Mouse (Mus musculus): ENCODE data around the gene Asb10. TPM values are rescaled to one million over a fixed set of nuclear protein-coding genes. Genes with fewer than 3 reads are reported as not detected.
A peak's percentile ranks its signal among the peaks of the same experiment; 100 is the strongest.

Gene Asb10
- total and polyA plus RNA-seq, 3 experiments: 0.12 to 0.32 TPM; not detected in 1

- TF ChIP-seq MYC (IDR thresholded peaks at IDR 0.05; ENCODE audit: low read depth, low read length) (no peak), TBP (IDR thresholded peaks at IDR 0.05; ENCODE audit: low read depth, low read length) (peak; percentile 68), POLR2AphosphoS5 (IDR thresholded peaks at IDR 0.05; ENCODE audit: borderline replicate concordance, low read depth, low read length) (no peak)
Measured at GRCm38 (mm10) chr5:24542643-24543042, 1.9 kb upstream of the Asb10 start (continued).

- H3K4me3 ChIP-seq (ENCODE audit: control insufficient read depth in 1 of 2, insufficient read depth in 1 of 2, low read depth in 2 of 2, low read length in 2 of 2): no peak overlapping the region
- no peaks in the 10 kb centered on the region for H3K79me2 ChIP-seq (ENCODE audit: control insufficient read depth, insufficient read depth, low read length, poor library complexity)
- peaks cover 0 to 8% of the 10 kb centered on the region in 2 experiments; a peak in 2 of 4 replicates for H3K4me1 ChIP-seq (ENCODE audit: control insufficient read depth in 1 of 2, insufficient read depth in 2 of 2, low read length in 2 of 2)
- DNase-seq (ENCODE audit: low read depth, low spot score): no peak
- no peak overlapping the region for H3K27ac ChIP-seq (ENCODE audit: control insufficient read depth, low read depth, low read length)
- H3K36me3 ChIP-seq (ENCODE audit: control insufficient read depth in 1 of 2, insufficient read depth in 2 of 2, low read length in 2 of 2): no peaks in the 10 kb centered on the region
- H3K9ac ChIP-seq (ENCODE audit: control insufficient read depth, low read depth, low read length, poor library complexity, severe bottlenecking): no peak overlapping the region
- no peaks in the 10 kb centered on the region for H3K9me3 ChIP-seq (replicated peaks; ENCODE audit: insufficient read depth, low read length)
- no peak for TF ChIP-seq CHD1 (IDR thresholded peaks at IDR 0.05; ENCODE audit: low read depth, low read length)
- no peak for TF ChIP-seq UBTF (IDR thresholded peaks at IDR 0.05; ENCODE audit: borderline replicate concordance, insufficient read depth, low read depth, low read length)
- no peak for TF ChIP-seq USF1 (IDR thresholded peaks at IDR 0.05; ENCODE audit: low read depth, low read length)
- no peak for TF ChIP-seq CHD2 (IDR thresholded peaks at IDR 0.05; ENCODE audit: low read length)
- no peak for TF ChIP-seq TCF12 (IDR thresholded peaks at IDR 0.05; ENCODE audit: low read depth, low read length)
- no peak for TF ChIP-seq ZMIZ1 (IDR thresholded peaks at IDR 0.05; ENCODE audit: low read depth, low read length)
- no peak for TF ChIP-seq JUND (IDR thresholded peaks at IDR 0.05; ENCODE audit: low read depth, low read length)
- TF ChIP-seq MAZ (IDR thresholded peaks at IDR 0.05; ENCODE audit: low read depth, low read length): no peak
- no peak for TF ChIP-seq GATA1 (IDR thresholded peaks at IDR 0.05; ENCODE audit: low read depth, low read length)
- no peak for TF ChIP-seq USF2 (IDR thresholded peaks at IDR 0.05; ENCODE audit: borderline replicate concordance in 1 of 2, insufficient read depth in 1 of 2, low read depth in 1 of 2, low read length in 2 of 2)
- no peak for TF ChIP-seq RCOR1 (IDR thresholded peaks at IDR 0.05; ENCODE audit: low read depth, low read length)
- TF ChIP-seq TBP (IDR thresholded peaks at IDR 0.05; ENCODE audit: low read depth, low read length): no peak
- TF ChIP-seq MEF2A (IDR thresholded peaks at IDR 0.05; ENCODE audit: extremely low read depth, insufficient replicate concordance, low read depth, low read length, poor library complexity, severe bottlenecking): no peak
- TF ChIP-seq POLR2AphosphoS2 (IDR thresholded peaks at IDR 0.05; ENCODE audit: low read length): no peak
- TF ChIP-seq TAL1 (IDR thresholded peaks at IDR 0.05; ENCODE audit: low read length): no peak
- TF ChIP-seq GABPA (IDR thresholded peaks at IDR 0.05; ENCODE audit: low read depth, low read length): no peak
- TF ChIP-seq NRF1 (IDR thresholded peaks at IDR 0.05; ENCODE audit: insufficient read depth, low read depth, low read length, poor library complexity, severe bottlenecking): no peak
- TF ChIP-seq MAFK (IDR thresholded peaks at IDR 0.05; ENCODE audit: borderline replicate concordance, low read depth, low read length): no peak
- TF ChIP-seq ETS1 (IDR thresholded peaks at IDR 0.05; ENCODE audit: low read depth, low read length): no peak
- no peak for TF ChIP-seq ZC3H11A (IDR thresholded peaks at IDR 0.05; ENCODE audit: low read depth, low read length)
- H3K27me3 ChIP-seq (ENCODE audit: control insufficient read depth in 1 of 2, insufficient read depth in 2 of 2, low read length in 2 of 2): peaks cover 3% of the 10 kb centered on the region in 2 experiments
Measured at GRCm38 (mm10) chr5:24541144-24541569, 379 bp upstream of the Asb10 start.
